Mouse (Mus musculus) kidney, adult 18-20 months (tissue): ENCODE measurements around the gene Vmn1r209.
"Not testable (repeated sequence)": the region's sequence is repeated elsewhere in the genome, so short reads cannot be mapped to it uniquely, and the experiment has no call there.

ENCODE experiments used
- DNase-seq: peaks from one replicate; pipeline ENCODE4 v3.0.0; 2021

Vmn1r209 gene

GRCm38 (mm10) chr13:22809582-22809981, at the start of gene Vmn1r209:
Gene Vmn1r209 (minus strand): TSS chr13:22809682.
- not testable (repeated sequence) for DNase-seq

DNA sequence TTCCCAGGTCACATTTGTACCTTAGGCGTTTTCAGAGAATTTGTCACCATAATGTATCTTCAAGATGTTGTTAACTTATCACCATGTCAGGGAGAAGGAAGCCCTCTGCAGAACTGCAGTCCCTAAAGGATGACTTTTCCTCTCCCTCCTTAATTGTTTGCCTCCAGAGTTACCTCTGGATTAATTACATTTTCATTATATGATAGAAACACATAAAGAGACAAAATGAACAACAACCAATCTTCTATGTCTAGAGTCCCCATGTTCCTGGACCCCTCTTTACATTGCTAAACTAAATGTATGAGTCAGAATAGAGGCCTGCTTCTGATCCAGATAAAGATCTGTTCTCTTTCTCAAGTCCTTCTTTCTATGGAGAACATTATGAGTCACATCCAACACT, 48.0 kb upstream of the Vmn1r209 start, which contains the start of gene Vmn1r211:
Gene Vmn1r211, minus strand, starts transcription at position 101 of the 400 bp plus-strand sequence.
- no peak for DNase-seq

DNA sequence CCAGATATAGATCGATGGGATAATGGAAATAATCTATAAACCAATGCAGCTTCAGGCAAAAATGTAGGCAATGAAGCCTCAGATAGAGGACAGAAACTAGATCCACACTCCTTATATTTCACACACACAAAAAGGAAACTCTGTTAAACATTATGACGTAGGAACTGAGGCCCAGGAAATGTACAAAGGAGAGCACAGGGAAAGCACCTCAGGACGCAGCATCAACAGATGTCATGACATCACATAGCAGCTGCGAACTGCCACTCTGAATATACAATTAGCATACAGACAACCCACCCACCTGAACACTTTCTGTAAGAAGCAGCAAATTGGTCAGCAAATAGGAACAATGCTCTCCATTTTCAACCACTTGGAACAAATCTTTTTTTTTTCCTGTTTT, 45.3 kb upstream of the Vmn1r209 start:
- DNase-seq = no peak

- no peak for DNase-seq
These were observed 37.3 kb upstream of the Vmn1r209 start for GRCm38 (mm10) chr13:22846798-22847197.

DNA sequence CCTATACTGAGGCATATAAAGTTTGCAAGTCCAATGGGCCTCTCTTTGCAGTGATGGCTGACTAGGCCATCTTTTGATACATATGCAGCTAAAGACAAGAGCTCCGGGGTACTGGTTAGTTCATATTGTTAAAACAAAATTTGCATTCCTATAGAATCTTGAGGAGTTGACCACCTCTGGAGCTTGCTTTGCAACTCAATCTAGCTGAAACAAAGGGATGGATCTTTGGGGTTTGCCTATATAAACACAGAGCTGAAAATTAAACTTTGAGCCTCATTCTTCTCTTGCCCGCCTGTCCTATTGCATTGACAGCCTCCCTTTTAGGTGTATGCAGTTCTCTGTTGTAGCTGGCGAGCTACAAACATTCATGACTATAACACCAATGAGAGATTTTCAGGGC, 34.8 kb upstream of the Vmn1r209 start:
- DNase-seq = not testable (repeated sequence)

DNA sequence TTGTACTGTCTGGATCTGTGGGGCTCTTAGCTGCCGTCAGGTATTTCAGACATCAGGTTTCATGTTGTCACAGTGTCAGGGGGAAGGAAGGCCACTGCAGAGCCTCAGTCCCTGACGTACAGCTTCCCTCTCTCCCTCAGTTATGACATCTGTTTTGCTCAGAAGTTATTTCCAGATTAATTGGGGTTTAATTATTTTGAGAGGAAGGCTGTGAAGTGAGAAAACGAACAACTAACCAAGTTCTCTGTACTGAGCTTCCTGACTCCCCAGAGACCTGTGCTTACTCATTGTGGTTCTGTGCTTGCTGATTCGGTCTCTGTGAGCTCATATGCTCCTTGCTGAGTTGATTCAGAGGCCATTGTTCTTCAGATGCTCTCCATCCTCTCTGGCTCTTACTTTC, 21.8 kb upstream of the Vmn1r209 start, which contains the start of gene Vmn1r210:
Gene Vmn1r210, minus strand, starts transcription at position 101 of the 400 bp plus-strand sequence.
- DNase-seq = no peak

GRCm38 (mm10) chr13:22829395-22829794, 19.9 kb upstream of the Vmn1r209 start:
- DNase-seq = not testable (repeated sequence)

- DNase-seq = not testable (repeated sequence)
These were observed 12.1 kb upstream of the Vmn1r209 start for GRCm38 (mm10) chr13:22821601-22822000.

DNA sequence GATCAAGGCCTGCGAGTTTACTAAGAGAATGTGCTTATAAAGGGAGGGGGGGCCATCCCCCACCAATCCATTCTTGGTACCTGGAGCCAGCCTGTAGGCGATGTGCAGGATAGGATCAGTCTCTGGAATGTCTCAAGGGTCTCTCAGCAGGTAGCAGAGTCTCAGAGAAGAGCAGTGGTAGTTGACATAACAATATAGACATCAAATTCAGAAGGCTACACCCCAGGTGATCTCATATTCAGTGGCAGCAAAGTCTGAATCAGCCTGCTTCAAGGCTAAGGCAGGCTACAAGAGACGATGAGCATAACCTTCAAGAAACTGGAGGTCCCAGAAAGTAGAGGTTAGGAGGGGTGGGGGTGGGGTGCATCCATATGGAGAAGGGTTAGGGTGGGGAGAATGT, 21.4 kb downstream of the Vmn1r209 start:
- DNase-seq = not testable (repeated sequence)

DNA sequence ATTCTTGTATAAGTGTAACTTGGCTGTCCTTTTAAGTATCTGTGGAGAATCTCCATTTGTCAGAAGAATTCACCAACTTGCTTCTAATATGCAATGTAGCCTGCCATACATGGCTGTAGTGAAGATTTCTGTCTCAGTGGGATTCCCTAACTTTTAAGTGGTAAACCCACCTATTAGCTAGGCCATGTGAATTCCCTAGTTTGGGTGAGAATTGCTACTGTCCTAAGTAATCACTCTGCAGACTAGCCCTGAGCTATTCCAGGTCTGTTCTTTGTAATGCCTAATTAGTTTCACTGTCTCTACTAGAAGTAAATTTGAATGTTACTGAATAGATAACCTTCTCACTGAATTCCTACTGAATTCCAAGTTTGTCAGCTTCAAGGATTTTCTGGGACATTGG, 25.3 kb downstream of the Vmn1r209 start:
- not testable (repeated sequence) for DNase-seq

GRCm38 (mm10) chr13:22777300-22777699, 32.2 kb downstream of the Vmn1r209 start, which contains the start of gene Vmn1r208:
Gene Vmn1r208 (minus strand): TSS chr13:22777400.
- DNase-seq = not testable (repeated sequence)

- DNase-seq = not testable (repeated sequence)
These were observed 37.9 kb downstream of the Vmn1r209 start for GRCm38 (mm10) chr13:22771592-22771991.
